Comparison of ENCODE assay signal across 28 mouse cellular contexts in the genomic region with DNA sequence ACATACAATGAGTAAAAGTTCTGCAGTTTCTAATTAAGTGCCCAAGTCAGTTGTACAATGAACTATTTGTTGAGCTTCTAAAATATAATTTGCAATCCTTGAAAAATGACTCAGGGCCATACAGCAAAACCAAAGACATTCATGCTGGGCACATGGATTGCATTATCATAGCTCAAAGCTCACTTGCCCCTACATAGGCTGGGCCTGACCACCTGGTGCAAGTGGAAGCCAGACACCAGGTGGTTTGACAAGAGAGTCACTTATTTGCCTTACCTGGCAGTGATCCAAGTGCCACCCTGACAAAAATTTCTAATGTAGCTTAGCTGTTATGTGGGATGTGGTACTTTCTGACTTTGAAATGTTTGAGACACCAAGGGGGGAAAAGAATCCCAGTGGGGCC.
DNase-seq lines count a peak whose midpoint lies in the region; TF ChIP-seq lines count a peak whose summit lies in the region.
"Had no signal": no experiment of that assay in that cellular context is flagged by ENCODE, and none has a peak within 500 bp of the region (broad histone marks: within the 10 kb centered on the region; RNA-seq: fewer than 3 reads in every experiment).

No protein-coding gene starts in this region.

- no peaks in the 10 kb centered on the region for H3K79me2 ChIP-seq in myocyte (ENCODE audit: control insufficient read depth, insufficient read depth)

- no peak overlapping the region for H3ac ChIP-seq in myocyte (ENCODE audit: control insufficient read depth, insufficient read length)

- H3K27ac ChIP-seq in layer of hippocampus, adult 2 months = no peak overlapping the region
- H3K27ac ChIP-seq: forebrain, embryonic 12.5 days; heart, embryonic 10.5 days; heart, embryonic 15.5 days; hindbrain, postnatal 0 days; intestine, embryonic 15.5 days; kidney, postnatal 0 days; limb, embryonic 15.5 days; liver, embryonic 14.5 days; midbrain, embryonic 12.5 days; neural tube, embryonic 13.5 days had no signal

- TF ChIP-seq CTCF in layer of hippocampus, adult 2 months (conservative IDR thresholded peaks at IDR 0.05) = no peak

- H3K27me3 ChIP-seq in myocyte (ENCODE audit: control insufficient read depth, insufficient read depth, insufficient read length) = no peaks in the 10 kb centered on the region
- H3K27me3 ChIP-seq: embryonic facial prominence, embryonic 13.5 days; forebrain, embryonic 12.5 days; heart, embryonic 15.5 days; intestine, embryonic 15.5 days; limb, embryonic 15.5 days; megakaryocyte, embryonic 14.5 days; midbrain, embryonic 12.5 days; neural tube, embryonic 13.5 days had no signal

- no peak overlapping the region for H3K4me2 ChIP-seq in myocyte (ENCODE audit: low read depth)
- H3K4me2 ChIP-seq: embryonic facial prominence, embryonic 13.5 days; forebrain, embryonic 12.5 days; heart, embryonic 15.5 days; intestine, embryonic 15.5 days; limb, embryonic 15.5 days; midbrain, embryonic 12.5 days; neural tube, embryonic 13.5 days had no signal

- no peak overlapping the region for H3K4me3 ChIP-seq in myocyte
- no peak overlapping the region for H3K4me3 ChIP-seq in layer of hippocampus, adult 2 months
- H3K4me3 ChIP-seq: embryonic facial prominence, embryonic 13.5 days; erythroblast, embryonic 14.5 days; forebrain, embryonic 12.5 days; heart, embryonic 10.5 days; heart, embryonic 15.5 days; intestine, embryonic 15.5 days; limb, embryonic 15.5 days; megakaryocyte, embryonic 14.5 days; midbrain, embryonic 12.5 days; neural tube, embryonic 13.5 days had no signal

- no peak for TF ChIP-seq POLR2A in myocyte (IDR thresholded peaks at IDR 0.05; ENCODE audit: insufficient read length, low read depth)

- peak; percentile 34 for DNase-seq in embryo, embryonic 11 days
- no peak for DNase-seq in embryo, embryonic 10 days (ENCODE audit: low spot score)
- peak; percentile 39 for DNase-seq in NIH3T3 (ENCODE audit: low read depth)
- peak; percentile 64 for DNase-seq in forelimb bud, embryonic 11.5 days (ENCODE audit: low read depth, low spot score)
- DNase-seq in layer of hippocampus, adult 2 months (ENCODE audit: low spot score in 2 of 2) = no peak
- no peak for DNase-seq in heart, adult 18-20 months
- DNase-seq: adrenal gland, adult 8-10 months; cerebellum, adult 9-10 months; forebrain, postnatal 0 days; gastrocnemius, postnatal 10 days; kidney, adult 2 months; kidney, postnatal 4 days; layer of hippocampus, postnatal 36 days; lung, adult 2 months had no signal

- H3K36me3 ChIP-seq in myocyte (ENCODE audit: control insufficient read depth, insufficient read depth) = no peaks in the 10 kb centered on the region
- H3K36me3 ChIP-seq: embryonic facial prominence, embryonic 13.5 days; forebrain, embryonic 12.5 days; heart, embryonic 10.5 days; heart, embryonic 15.5 days; intestine, embryonic 15.5 days; limb, embryonic 15.5 days; midbrain, embryonic 12.5 days; neural tube, embryonic 13.5 days had no signal

TF ChIP-seq in myocyte, 11 proteins besides CTCF, POLR2A, EP300 and RAD21:
- TF ChIP-seq MYOD1 (IDR thresholded peaks at IDR 0.05; ENCODE audit: control insufficient read depth in 1 of 3, insufficient read length in 2 of 3, low read depth in 2 of 3) (peak in 2 of 3 experiments; percentile 40 to 73), MYOG (IDR thresholded peaks at IDR 0.05; ENCODE audit: control insufficient read depth in 1 of 3, insufficient read depth in 1 of 3, insufficient read length in 2 of 3, low read depth in 2 of 3) (peak in 1 of 3 experiments; percentile 54), REST (IDR thresholded peaks at IDR 0.05; ENCODE audit: insufficient read depth, insufficient read length) (no peak)

Comparison
In these comparisons a context has a peak if more than half of its experiments do, and no peak if none do; other contexts are left out.
1. DNase-seq: peak in embryo, embryonic 11 days (single experiment), NIH3T3 (single experiment) and forelimb bud, embryonic 11.5 days (single experiment); none in embryo, embryonic 10 days (single experiment), layer of hippocampus, adult 2 months (0 of 2) and heart, adult 18-20 months (0 of 2).